Mouse (Mus musculus) megakaryocyte-erythroid progenitor cell, adult 5-6 weeks (primary cell): ENCODE measurements around the gene Tnik. TPM values are rescaled to one million over a fixed set of nuclear protein-coding genes. Genes with fewer than 3 reads are reported as not detected.

Experiments
- ATAC-seq: replicated peaks from 2 replicates; pipeline ENCODE4 v1.8.0; 2016; ENCODE audit warnings: mild to moderate bottlenecking, inconsistent platforms; ENCODE audit not compliant: severe bottlenecking, poor library complexity, low FRiP score, low TSS enrichment
- total RNA-seq, 2 experiments: library from RNA; stranded (forward) in 1 of 2; stranded (reverse) in 1 of 2; fragments of 200-1000, 215-1000 nt in 1 of 2; fragments of >200 nt in 1 of 2; fragmentation: Nextera tagmentation in 1 of 2; gene quantifications; 2 replicates each; pipeline ENCODE4 v1.2.3; 2014 to 2017

The Tnik gene
- total RNA-seq, 2 experiments from 2014 or later: 28.7 to 32.8 TPM

DNA sequence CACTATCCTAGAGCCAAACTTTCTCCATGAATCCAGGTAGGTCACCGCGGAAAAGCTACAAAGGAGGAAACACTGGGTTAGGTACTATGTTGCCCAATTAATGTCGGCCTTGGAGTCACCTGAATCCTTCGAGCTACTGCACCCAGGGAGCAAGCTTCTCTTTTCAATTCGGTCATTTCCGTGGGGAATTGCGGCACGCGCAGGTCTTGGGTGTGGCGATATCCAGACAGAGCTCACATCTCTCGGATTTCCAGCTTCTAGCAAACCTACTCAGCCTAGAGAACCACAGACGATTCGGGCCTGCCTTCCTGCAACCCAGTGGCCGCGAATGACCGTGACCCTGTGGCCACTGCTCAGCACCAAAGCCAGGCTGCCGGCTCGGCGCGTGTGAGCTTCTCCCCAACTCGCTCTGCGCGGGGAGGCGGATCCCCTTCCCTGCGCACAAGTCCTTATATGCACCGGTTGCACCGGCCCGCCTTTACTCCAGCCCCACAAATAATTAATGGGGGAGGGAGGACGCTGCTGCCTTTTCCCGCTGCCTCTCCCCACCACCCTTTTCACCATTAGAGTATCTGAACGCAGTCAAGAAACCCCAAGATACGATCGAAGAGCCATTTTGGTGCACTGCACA lies 528 bp upstream of the Tnik start:
- peak; percentile 65 for ATAC-seq

DNA sequence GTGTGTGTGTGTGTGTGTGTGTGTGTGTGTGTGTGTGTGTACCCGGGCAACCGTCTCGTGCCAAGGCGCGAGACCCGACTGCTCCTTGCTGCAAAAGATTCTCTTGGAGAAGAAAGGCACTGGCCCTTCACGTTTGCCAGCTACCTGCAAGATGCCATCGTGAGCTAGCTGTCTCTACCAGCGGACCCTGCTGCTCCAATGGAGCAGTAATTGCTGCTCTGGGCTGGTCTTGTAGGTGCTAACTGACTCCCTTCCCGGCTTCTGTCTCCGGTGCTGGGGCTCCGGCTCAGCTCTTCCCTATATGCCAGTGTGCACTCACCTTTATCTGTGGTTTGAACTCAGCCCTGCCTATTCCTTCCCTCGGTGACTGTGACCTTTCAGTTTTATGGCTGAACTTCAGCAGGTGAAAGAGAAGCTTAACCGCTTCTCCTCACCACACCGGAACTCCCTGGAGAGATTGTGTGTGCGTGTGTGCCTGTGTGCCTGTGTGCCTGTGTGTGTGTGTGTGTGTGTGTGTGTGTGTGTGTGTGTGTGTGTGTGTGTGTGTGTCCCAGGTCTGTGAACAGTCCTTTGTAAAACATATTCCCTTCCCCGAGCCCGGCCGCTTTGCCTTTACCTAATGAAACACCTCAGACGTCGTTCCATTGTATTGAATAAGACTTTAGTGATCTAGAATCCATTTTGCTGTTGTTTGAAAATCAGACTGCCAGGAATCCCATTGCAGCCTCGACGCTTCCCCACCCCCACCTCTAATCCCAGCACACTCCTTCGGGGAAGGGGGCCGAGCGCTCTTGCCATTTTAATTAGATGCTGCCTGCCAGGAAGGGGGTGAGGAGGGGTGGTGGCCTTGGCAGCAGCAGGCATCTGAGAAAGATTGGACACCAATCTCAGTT lies 1.2 kb downstream of the Tnik start:
- ATAC-seq: peak; percentile 44

DNA sequence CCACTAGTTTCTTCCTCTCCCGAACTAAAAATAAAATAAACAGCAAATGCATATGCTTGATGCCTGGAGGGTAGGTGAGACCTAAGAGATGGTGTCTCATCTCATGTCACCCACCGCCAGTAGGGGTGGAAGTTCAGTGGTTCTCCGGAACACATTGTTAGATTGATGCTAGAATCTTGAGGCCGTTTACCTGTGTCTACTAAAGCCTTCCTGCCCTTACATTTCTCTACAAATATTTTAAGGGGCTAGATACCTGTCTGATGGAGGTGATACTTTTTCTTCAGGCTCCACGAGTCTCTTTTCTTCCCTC lies 1.8 kb downstream of the Tnik start:
- no peak for ATAC-seq

DNA sequence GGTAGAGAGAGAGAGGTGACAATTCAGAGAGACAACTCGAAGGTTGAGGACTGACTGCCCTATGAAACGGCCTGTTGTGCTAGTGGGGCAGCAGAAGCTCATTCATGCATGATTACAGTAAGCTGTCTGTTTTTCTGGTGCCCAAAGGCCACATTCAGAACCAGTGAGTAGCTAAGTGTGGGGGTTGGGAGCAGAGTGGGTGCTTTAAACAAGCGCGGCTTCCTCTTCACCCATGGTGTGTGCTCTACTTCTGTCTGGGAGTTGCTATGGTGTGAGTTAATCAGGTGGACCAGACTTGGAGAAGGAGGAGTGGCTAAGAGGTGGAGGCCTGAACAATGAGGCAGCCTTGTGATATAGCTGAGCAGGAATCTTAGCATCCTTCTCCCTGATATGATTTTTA lies 2.2 kb downstream of the Tnik start:
- 0 out of 2 replicates have a peak, but pooled peaks have one; percentile 24 for ATAC-seq

DNA sequence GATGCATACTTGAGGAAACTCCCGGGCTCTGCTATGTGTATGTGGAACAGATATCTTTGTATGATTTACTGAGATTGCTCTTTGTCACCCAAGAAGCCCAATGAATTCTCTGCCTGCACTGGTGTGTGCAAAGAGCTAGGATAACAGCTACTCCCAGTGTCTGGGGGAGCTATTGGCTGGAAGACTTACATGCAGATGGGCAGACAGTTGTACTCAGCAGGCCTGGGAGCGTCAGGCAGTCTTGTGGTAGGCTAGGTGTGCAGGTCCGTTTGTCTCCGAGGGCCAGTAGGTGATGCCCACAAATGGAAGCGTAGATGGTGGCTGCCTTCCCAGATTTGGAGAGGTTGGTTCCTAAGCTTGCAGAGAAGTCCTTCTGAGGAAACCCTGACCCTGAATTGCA lies 2.6 kb downstream of the Tnik start:
- ATAC-seq: no peak

DNA sequence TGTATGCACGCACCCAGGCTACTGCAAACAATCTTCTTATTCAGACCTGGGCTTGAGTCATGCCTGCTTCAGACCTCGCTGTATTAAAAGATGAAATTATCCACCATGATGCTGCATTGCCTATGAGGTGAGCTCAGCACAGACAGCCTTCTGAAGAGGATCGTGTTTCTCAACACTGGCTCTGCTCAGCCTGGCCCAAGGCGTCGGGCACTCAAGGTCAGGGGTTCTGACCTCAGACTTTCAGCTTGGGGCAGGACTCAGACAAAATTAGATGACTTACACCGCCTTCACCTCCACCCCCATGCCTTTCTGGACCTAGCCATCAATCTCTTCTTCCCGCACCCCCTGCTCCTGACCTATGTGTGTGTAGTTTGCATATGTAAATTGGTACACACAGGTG lies 4.2 kb downstream of the Tnik start:
- ATAC-seq: no peak

DNA sequence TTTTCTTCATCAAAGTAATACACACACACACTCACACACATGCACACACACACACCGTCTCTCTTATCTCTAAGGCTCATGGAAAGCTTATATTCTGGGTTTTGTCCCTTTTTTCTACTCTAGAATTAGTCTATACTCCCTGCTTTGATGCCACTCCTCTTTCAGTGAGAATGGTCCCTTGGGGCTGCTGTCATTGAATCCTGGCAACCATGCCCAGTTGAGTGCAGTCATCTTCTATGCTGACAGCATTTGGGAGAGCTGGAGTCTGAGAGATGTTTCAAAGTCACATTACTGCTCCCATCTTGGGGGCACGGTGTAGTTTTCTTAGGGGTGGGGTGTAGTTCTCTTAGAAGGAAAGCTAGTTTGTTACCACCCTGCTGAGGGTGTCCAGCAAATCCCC lies 6.7 kb downstream of the Tnik start:
- ATAC-seq: no peak

DNA sequence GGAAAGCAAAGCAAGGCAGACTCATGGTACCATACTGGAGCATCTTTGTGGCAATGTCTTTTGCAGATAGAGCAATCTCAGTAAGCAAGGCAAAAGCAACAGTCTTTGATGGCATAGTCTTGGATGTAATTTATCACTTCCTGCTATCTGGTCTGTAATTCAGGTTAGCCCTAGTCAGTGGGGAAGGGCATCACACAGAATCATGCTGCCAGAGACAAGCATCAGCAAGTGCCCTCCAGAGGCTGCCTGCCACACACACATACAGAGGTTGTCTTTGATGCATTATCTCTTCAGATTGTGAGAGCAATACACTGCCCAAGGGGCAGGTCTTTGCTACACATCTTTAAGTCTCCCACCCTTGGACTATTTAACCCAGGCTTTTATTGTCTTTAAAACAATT lies 8.9 kb downstream of the Tnik start:
- ATAC-seq: no peak

DNA sequence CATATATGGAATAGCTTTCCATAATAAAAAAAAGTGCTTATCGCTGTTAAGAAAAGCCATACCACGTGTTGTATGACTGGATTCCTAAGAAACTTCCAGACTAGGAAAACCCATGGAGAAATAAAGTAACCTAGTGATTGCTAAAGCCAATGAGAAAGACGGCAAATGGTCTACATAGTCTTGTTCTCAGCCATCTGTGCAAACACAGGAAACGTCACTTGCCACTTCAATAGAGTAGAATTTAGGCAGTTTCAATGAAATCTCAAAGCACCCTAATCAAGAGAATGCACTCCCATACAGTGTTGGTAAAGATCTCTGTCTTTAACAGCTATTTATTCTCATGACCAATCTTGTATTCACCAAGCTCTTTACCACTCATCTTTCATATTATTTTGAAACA lies 11.7 kb downstream of the Tnik start:
- no peak for ATAC-seq

DNA sequence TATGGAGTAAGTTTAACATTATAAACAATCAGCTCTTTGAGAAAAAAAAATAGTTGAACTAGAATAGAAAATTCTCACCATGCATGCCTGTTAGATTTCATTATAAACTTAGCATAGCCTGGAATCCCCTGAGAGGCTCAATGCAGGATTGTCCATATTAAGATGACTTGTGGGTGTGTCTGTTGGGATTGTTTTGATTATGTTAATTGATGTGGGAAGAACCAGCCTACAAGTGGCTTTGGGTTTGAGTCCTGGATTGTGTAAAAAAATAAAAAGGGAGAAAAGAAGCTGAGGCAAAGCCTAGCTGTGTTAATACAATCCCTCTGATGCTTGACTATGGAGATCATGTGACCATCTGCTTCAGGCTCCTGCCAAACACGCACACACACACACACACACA lies 26.7 kb downstream of the Tnik start:
- no peak for ATAC-seq

DNA sequence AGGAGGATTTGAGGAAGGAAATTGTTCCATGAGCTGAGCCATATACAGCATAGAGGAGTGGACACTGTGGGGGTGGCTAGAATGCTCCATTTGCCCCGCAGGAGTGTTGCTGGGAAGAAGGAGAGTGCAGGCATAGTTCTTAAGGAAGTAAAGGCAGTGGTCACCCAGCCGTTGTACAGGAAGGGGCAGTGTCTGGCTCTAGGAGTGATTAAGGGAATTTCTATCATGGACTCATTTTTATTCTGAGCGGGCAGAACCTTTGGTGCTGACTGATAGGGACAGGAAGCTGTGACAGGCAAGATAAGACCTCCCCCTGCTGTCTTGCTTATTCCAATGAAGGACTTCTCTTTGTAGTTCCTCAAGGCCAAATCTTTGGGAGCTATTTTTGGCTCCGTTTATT lies 38.4 kb downstream of the Tnik start:
- ATAC-seq: peak; percentile 92

DNA sequence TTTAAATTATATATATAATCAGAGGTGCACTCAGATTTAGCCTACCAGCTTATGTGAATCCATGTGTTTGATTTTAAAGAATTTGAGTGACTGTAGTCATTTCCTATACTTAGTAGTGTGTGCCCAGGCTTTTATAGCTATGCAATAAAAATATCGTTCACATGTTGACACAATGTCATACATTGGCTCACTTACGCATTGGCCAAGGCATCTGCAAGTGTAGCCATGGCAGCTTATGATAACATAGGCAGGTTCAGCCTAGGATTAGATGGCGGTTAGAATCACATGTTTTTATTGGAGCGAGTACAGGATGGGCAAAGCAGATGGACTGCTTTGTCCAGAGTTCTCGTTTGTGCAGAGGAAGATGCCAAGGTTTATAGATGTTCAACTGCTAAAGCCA lies 40.9 kb downstream of the Tnik start:
- no peak for ATAC-seq

DNA sequence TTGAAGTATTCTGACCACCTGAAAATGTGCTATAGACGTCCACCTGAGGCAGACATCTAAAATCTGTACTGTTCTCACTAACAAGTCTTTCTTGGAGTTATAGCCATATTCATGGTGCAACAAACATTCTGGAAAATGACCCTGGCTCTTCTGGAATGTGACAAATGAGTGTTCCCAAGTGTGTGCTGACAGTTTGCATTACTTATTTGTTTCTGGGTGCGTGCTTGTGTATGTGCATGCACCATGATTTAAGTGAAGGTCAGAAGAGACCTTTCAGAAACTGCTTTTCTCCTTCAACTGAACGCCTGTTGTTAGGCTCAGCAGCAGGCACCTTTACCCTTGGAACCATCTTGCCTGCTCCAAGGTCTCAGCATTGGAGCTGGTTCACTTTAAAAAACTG lies 43.8 kb downstream of the Tnik start:
- ATAC-seq: no peak

DNA sequence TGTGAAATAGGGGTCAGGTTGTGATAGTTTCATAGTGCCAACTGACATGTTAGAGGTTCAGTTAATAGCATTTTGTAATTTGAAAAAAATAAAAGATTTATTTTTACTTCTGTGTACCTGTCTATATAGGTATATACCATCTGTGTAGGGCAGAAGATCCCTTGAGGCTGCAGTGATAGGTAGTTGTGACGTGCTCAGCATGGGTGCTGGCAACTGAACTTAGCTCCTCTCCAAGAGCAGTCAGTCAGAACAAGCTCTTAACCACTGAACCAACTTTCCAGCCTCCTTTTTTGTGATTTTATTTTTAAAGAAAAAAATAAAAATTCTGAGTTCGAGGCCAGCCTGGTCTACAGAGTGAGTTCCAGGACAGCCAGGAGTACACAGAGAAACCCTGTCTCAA lies 51.4 kb downstream of the Tnik start:
- ATAC-seq: no peak

DNA sequence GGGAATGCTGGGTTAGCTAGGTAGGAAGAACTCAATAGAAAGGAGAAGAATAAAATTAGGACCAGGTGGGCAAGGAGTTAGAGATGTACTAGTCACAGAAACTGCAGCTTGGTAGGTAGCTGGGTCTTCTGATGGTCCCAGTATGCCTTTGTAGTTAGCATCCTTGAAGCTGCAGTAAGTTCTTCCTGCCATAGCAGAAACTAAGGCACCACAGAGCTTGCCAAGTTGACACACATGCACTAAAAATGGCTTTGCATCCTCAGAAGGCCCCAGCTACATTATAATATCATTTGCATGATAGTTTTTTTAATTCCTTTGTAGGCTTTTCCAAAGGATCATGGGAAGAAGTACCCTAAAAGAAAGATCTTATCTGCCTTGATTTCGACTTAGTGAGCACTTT lies 54.3 kb downstream of the Tnik start:
- no peak for ATAC-seq

DNA sequence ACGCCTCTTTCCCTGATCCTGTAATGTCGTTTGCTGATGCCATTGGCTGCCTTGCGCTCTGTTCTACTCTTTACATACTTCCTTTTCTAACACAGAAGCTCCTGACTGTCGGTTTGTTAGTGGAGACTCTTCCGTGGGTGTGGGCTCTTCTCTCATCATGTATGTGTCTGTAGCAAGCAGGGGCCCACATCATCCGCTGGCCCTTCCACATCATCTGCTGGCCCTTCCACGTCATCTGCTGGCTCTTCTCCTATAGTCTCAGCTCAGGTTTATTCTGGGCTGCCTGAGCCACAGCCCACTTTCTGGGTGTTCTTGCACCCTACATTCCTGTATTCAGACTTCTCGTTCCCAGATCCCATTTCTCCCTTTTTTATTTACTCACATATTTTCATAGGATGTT lies 58.6 kb downstream of the Tnik start:
- no peak for ATAC-seq

DNA sequence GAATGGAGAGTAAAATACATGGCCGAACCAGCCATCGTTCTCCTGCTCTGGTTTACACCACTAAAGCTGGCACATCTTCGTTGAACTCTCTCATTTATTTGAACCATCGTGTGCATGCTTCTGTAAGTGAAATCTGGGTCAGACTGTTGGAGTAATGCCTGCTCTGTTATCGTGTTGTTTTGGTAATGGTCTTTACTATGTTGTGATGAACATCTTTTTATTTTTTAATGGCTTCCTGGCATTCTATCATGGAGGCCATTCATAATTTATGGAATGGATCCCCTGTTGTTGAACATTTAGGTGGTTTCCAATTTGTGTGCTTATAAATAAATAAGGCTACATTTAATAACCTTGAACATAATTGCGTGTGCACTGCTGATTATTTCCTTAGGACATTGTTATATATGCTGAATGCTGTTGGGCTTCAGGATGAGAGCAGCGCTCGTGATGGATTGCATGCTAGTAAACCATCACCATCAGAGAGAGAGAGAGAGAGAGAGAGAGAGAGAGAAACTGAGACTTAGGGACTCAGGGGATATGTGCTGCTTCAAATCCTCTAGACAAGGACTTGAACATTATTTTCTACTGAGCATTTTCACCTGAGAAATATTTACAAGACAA lies 62.7 kb downstream of the Tnik start:
- ATAC-seq: no peak

DNA sequence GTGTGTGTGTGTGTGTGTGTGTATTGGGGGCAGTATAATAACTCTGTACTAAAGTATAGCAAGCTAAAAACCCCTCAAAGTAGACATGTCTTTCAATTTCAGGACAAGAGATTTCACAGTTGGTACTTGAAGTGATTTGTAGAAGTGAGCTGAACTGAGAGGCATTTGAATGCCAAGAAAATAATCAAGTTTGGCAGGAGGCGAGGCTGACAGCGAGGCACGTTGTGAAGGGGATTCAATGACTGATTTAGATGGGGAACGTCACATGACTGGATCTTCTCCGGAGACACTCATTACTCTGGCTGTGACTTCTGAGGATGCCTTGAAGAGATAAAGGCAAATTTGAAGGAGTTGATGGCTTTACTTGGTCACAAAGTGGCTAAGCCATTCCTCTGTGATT lies 69.3 kb downstream of the Tnik start:
- ATAC-seq: no peak

DNA sequence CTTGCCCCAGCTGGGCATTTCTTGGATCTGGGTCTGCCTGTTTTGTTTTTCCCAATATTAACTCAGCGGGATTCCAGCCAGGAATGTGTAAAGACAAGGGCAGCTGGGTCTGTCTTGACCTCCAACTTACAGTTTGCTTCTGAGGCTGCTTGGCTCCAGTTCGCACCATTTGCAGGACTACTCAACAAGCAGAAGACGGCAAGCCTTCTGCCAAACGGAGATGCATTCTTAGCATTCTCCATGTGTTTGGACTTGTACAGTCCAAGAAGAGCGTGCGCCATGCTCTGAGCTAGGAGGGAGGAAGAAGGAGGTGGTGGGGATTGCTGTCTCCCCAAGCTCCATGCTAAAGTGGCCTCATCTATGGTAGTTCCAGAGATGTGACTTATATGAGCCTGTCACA lies 70.9 kb downstream of the Tnik start:
- no peak for ATAC-seq

DNA sequence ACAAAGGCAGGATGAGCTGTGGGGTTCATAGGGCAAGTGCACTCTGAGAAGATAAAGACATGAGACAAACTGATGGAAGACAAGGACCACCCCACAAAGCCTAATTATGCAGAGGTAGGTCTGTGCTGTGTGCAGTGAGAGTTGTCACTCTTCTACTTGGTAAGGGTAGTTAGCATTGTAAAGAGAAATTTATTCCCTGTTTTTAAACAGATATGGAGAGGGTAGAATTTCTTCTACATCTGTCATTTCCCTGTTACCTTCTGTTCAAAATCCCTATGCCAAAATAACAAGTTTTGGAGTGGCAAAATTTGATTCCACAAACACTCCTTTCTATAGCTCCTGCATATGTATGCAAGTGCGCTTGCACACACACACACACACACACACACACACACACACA lies 71.5 kb downstream of the Tnik start:
- ATAC-seq: no peak

DNA sequence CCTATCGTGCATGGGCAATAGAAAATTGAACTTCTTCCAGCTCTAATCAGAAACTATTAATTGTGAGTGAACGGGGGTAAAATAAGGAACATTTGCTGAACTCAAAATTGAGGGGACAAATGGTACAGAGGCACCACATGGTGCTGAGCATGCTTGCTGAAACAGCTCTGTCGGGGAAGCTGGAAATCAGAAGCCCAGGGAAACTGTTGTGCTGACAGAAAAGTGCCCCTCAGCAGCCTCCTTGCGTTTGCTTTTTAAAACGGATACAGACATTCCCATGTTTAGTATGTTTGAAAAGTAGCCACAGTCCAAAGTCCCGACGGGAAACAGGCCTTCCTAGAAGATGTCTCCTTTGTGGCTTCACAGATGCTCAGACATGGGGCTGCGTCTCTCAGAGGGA lies 77.1 kb downstream of the Tnik start:
- no peak for ATAC-seq
